Mouse (Mus musculus) brain, embryonic 14.5 days (tissue): ENCODE measurements around the gene Dexi. TPM values are rescaled to one million over a fixed set of nuclear protein-coding genes. Genes with fewer than 3 reads are reported as not detected.

ENCODE experiments used
- DNase-seq: peaks from one replicate; pipeline ENCODE4 v3.0.0-alpha.2; 2011; ENCODE audit warnings: low read depth
- CTCF ChIP-seq: fragments of 200-500 bp; IDR thresholded peaks from 2 replicates; pipeline ENCODE4 v1.5.1; 2012; ENCODE audit warnings: inconsistent platforms, mild to moderate bottlenecking, moderate library complexity, borderline replicate concordance; ENCODE audit not compliant: insufficient read depth, insufficient read length; ENCODE audit errors: extremely low read depth
- POLR2A ChIP-seq: fragments of 200-500 bp; IDR thresholded peaks from 2 replicates; pipeline ENCODE4 v1.6.1; 2012; ENCODE audit warnings: mild to moderate bottlenecking, inconsistent platforms, borderline replicate concordance; ENCODE audit not compliant: poor library complexity, insufficient read depth, insufficient read length, severe bottlenecking; ENCODE audit errors: extremely low read depth
- polyA plus RNA-seq: library from polyadenylated mRNA; depleted of rRNA; stranded (reverse); fragments of >200 nt; gene quantifications from 2 replicates; pipeline ENCODE4 v1.2.3, GENCODE M21; 2012

Gene Dexi
- polyA plus RNA-seq, 1 experiment: 36.2 TPM

- TF ChIP-seq CTCF (no peak), POLR2A (no peak)
Measured at GRCm38 (mm10) chr16:10492587-10492986, 50.3 kb downstream of the Dexi start.

GRCm38 (mm10) chr16:10491716-10492115, 51.1 kb downstream of the Dexi start:
- DNase-seq: no peak
- TF ChIP-seq CTCF: no peak
- TF ChIP-seq POLR2A: no peak

More at GRCm38 (mm10) chr16:10492587-10492986, 50.3 kb downstream of the Dexi start:
- no peak for DNase-seq

DNA sequence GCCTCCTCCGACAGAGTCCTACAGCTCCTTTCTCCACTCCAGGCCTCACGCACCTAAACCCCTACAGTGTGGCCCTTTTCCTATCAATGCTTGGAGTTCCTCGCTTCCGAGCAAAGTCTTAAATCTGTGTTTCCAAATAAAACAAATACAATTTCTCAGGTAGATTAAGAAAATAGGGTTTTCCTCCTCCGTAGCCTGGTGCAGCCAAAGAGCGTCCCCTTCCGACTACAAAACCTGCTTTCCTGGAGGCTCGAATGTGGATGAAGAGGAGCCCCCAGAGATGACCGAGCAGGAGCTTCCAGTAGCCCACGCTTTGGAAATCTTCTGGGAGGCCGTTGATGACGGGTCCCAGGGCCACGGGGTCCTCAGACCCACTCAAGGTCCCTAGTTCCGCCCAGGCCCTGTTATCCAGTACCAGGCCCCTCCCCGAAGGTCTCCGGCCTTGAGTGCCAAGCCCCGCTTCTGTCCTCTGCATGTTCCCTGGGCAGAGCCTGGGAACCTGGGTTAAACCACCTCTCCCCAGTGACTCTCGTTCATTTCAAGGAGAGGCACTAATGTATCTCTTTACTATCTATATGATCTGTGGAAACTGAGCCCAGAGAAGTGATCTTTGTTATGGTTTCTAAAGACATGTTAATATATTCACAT, 52.2 kb downstream of the Dexi start:
- TF ChIP-seq POLR2A (no peak), CTCF (no peak)
- DNase-seq: no peak

- no peak for DNase-seq
- TF ChIP-seq POLR2A (no peak), CTCF (no peak)
Measured at GRCm38 (mm10) chr16:10489904-10490457, 52.9 kb downstream of the Dexi start.

DNA sequence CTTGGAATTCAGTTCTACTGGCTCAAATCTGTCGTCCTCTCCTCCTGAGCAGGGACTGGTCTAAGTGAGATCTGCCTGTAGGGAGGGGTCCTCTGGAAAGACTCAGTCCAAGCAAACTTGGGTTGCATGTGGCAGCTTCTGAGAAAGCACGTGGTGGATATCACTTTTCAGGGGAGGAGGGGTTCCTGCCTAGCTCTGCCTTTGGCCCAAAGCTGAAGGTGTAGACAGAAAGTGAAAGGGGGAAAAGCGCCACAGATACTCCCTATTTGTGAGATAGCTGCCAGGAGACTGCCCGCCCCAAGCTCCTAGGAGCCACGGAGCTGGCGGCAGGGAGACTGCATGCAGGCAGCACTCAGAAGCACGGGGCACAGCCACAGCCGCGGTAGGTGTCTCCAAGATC, 53.4 kb downstream of the Dexi start:
- no peak for DNase-seq
- TF ChIP-seq CTCF (no peak), POLR2A (no peak)

- DNase-seq: no peak
- no peak for TF ChIP-seq CTCF
- no peak for TF ChIP-seq POLR2A
Measured at GRCm38 (mm10) chr16:10488769-10489481, 53.9 kb downstream of the Dexi start.

DNA sequence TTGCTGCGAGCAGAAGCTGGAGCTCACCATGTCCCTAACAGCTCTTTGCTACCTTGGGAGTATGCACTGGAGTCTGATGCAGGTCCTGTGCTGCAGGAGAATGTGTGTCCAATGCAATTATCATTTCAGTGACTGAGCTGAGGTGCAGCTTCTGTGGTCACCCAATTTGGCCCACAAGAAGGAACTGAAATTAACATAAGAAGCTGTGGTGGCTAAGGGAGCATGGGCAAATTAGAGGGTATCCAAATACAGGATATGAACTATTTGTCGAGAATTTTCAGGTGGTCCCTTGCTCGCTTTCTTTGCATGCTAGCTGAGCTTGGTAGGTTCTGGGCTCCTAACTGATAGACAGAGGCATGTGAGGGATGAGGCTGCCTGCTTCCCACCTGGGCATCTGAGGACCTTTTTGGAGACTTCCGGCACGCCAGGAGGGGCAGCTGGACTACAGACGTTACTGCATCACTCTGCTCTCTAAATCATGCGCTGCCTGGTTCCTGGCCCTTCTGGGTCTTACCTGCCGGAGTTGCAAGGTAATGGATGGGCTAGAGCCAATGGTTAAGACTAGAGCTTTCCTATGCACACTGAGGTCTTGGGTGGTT, 54.9 kb downstream of the Dexi start:
- TF ChIP-seq CTCF: no peak
- TF ChIP-seq POLR2A: no peak
- no peak for DNase-seq

DNA sequence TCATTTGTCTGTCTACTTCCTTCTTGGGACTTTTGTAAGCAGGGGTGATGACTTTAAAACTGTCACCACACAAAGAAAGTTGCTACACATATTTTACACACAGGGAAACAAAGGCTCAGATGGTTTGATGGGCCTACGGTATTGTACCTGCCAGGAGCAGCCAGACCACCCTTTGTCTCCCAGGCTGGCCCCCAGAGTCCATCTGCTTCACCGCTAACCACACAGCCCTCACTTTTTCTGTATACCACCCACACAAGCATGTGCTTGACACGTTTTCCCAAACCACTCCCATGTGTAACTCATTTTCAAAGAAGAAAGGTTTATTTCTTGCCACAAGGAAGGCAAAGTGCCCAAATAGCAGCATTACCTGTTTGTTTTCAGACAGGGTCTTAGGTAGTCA, 55.9 kb downstream of the Dexi start:
- TF ChIP-seq POLR2A (no peak), CTCF (no peak)
- no peak for DNase-seq

DNA sequence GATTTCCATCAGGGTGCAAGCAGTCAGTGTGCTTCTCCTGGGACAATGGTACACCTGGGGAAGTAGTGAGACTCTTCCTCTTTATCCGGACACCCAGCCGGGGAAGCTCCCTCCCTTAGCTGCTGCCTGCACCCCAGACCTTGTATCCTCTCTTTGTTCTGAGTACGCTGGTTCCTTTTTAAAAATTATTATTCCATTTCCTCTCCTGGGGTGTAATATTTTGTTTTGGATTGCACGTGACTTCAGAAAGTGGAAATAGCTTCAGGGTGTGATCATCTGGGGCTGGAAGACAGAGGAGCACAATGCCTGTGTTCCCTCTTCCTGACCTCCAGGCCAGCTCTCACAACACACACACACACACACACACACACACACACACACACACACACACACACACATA, 60.5 kb downstream of the Dexi start:
- TF ChIP-seq POLR2A: no peak
- no peak for TF ChIP-seq CTCF
- DNase-seq: no peak

DNA sequence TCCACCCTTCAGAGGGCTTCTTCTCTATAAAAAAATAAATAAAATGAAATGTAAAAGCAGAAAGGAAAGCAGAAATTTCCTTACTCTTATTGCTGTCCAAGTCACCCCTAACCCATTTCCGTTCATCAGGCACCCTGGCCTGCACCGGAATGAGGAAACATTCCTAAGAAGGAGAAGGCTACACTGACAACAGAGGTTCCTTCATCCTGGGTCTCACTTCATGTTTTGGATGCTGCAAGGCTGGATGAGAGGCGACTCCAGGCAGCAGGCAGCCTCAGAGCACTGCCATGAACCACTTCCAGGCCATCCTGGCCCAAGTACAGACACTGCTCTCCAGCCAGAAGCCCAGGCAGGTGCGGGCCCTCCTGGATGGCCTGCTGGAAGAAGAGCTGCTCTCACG, 63.0 kb downstream of the Dexi start, which contains the start of gene Ciita:
Gene Ciita (plus strand): TSS at position 203 of the 400 bp plus-strand sequence.
- no peak for TF ChIP-seq POLR2A
- no peak for TF ChIP-seq CTCF
- DNase-seq: no peak

DNA sequence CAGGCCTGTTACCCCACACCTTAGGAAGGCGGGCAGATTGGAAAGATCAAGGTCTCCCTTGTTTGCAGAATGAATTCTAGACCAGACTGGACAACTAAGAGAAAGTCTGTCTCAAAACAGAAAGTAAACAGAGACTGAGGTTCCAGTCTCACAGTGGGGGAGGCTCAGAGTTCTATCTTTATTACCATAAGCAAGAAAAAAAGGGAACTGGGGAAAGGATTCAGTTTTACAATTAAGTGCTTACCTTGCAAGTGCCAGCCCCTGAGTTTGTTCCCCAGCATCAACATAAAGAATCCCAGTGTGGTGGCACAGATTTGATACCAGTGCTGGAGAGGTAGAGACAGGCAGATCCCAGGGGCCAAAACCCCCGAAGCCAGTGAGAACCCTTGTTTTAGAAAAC, 66.9 kb downstream of the Dexi start:
- TF ChIP-seq CTCF (no peak), POLR2A (no peak)
- no peak for DNase-seq

DNA sequence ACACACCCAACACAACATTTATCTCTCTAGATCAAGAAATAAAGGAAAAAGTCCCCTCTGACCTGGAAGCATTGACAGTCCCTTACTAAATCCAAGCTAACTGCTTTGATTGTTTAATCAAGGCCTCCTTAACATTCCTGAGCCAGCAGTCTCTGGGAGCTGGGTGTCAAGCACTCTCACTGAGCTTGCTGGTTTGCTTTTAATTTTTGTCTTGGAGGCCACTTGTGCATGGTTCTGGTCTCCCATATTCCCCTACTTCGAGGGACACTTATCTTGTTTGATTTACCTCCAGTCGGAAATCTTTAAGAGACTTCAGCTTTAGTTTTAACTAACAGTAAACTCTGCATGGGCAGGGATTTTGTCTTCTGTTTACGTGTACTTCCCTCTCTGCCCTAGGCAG, 67.9 kb downstream of the Dexi start:
- DNase-seq: no peak
- TF ChIP-seq POLR2A (no peak), CTCF (no peak)

DNA sequence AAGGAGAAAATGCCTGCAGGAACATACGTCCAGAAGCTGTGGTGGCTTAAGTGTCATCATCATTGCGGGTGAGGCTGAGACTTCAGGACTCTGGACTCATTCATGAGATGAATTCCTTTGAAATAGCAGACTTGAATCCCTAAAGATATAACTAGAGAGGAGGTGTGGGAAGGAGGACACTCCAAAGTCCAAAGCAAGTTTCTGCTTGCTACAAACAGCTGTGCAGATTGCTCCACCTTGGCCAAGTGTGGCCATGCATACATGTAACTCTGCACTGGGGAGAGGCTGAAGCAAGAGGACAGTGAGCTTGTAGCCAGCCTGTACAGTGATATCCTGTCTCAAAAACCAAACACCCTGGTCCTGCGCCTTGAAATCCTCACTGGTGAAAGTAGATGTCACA, 70.9 kb downstream of the Dexi start:
- no peak for DNase-seq
- TF ChIP-seq POLR2A (no peak), CTCF (no peak)
